Mouse (Mus musculus) olfactory bulb, adult 2 months (tissue): ENCODE results near the gene Elmod3.

ENCODE experiments used
- CTCF ChIP-seq: fragments of 200-500 bp; IDR thresholded peaks from 2 replicates; pipeline ENCODE4 v1.5.1; 2012; ENCODE audit warnings: low read depth, mild to moderate bottlenecking, low read length, moderate library complexity; ENCODE audit not compliant: insufficient read depth
- POLR2A ChIP-seq: fragments of 200-500 bp; IDR thresholded peaks from 2 replicates; pipeline ENCODE4 v1.6.1; 2012; ENCODE audit warnings: mild to moderate bottlenecking, low read depth, low read length, moderate library complexity; ENCODE audit not compliant: insufficient read depth

- TF ChIP-seq POLR2A (no peak), CTCF (no peak)
These were observed 52.8 kb downstream of the Elmod3 start for GRCm38 (mm10) chr6:72545377-72545776.
